Mouse (Mus musculus) embryonic facial prominence, embryonic 11.5 days (tissue): ENCODE data around the gene Gtf2ird1. TPM values are rescaled to one million over a fixed set of nuclear protein-coding genes. Genes with fewer than 3 reads are reported as not detected.

Source experiments
- ATAC-seq: fragments of 200-750 bp; cut with Nextera tagmentation; replicated peaks from 2 replicates; pipeline ENCODE4 v1.8.0; 2017; ENCODE audit warnings: low read depth; ENCODE audit not compliant: insufficient number of reproducible peaks, low FRiP score, low TSS enrichment
- DNase-seq: peaks from one replicate; pipeline ENCODE4 v3.0.0-alpha.2; 2015; ENCODE audit warnings: low spot score
- H3K27ac ChIP-seq: fragments of 300-500 bp; sonication (generic); replicated peaks from 2 replicates; pipeline ENCODE4 v1.5.1; 2014; ENCODE audit warnings: mild to moderate bottlenecking, low read depth, low read length, control low read depth
- H3K27me3 ChIP-seq: fragments of 300-500 bp; sonication (generic); 2 replicates; pipeline ENCODE4 v1.6.1; 2014; ENCODE audit warnings: mild to moderate bottlenecking, low read length, moderate library complexity, mixed read lengths; ENCODE audit not compliant: control insufficient read depth, insufficient read depth
- H3K36me3 ChIP-seq: fragments of 300-500 bp; sonication (generic); replicated peaks from 2 replicates; pipeline ENCODE4 v1.6.1; 2014; ENCODE audit warnings: low read depth, mild to moderate bottlenecking, low read length, moderate library complexity, mixed read lengths; ENCODE audit not compliant: control insufficient read depth, insufficient read depth
- H3K4me1 ChIP-seq: fragments of 300-500 bp; sonication (generic); 2 replicates; pipeline ENCODE4 v1.6.1; 2014; ENCODE audit warnings: low read length, mixed read lengths; ENCODE audit not compliant: control insufficient read depth, insufficient read depth
- H3K4me2 ChIP-seq: fragments of 300-500 bp; sonication (generic); 2 replicates; pipeline ENCODE4 v1.6.1; 2014; ENCODE audit warnings: low read depth, mild to moderate bottlenecking, control low read depth, low read length, moderate library complexity
- H3K4me3 ChIP-seq: fragments of 300-500 bp; sonication (generic); 2 replicates; pipeline ENCODE4 v1.5.1; 2014; ENCODE audit warnings: low read depth, low read length, control low read depth
- H3K9ac ChIP-seq: fragments of 300-500 bp; sonication (generic); replicated peaks from 2 replicates; pipeline ENCODE4 v1.6.1; 2014; ENCODE audit warnings: mild to moderate bottlenecking, control low read depth, low read length
- H3K9me3 ChIP-seq: fragments of 300-500 bp; sonication (generic); replicated peaks from 2 replicates; pipeline ENCODE4 v1.6.1; 2016; ENCODE audit warnings: mild to moderate bottlenecking, low read length, inconsistent platforms, mixed read lengths; ENCODE audit not compliant: control insufficient read depth
- WGBS: fragments of 180-500 bp; shearing (Covaris S2); extraction: QIAGEN DNeasy Blood & Tissue Kit; methylation state at CpG from one replicate; pipeline ENCODE4 v1.1.7; 2014; 5-methylcytosine and 5-hydroxymethylcytosine counted together
- microRNA-seq: library from miRNA; unstranded; fragments of <30 nt; microRNA quantifications from one replicate; pipeline ENCODE4, GENCODE M21; 2016; ENCODE audit warnings: borderline number of aligned reads
- polyA plus RNA-seq: library from polyadenylated mRNA; unstranded; fragments of >200 nt; fragmentation: Nextera tagmentation; extraction: Ambion mirVana; gene quantifications from 2 replicates; pipeline ENCODE4 v1.2.1, GENCODE M21; 2014

Gene Gtf2ird1
- polyA plus RNA-seq, 1 experiment from 2014 or later = 99.8 TPM

GRCm38 (mm10) chr5:134310201-134310600 lies 146.3 kb downstream of the Gtf2ird1 start:
- WGBS = 97% methylated on average over 9 of the region's 9 CpGs
- H3K36me3 ChIP-seq = peaks cover 13% of the 10 kb centered on the region
- H3K4me3 ChIP-seq = no peak overlapping the region

GRCm38 (mm10) chr5:134309345-134309744 lies 147.2 kb downstream of the Gtf2ird1 start:
- DNase-seq (no peak), ATAC-seq (no peak)
- peaks cover 19% of the 10 kb centered on the region for H3K36me3 ChIP-seq
- no peaks in the 10 kb centered on the region for H3K9me3 ChIP-seq
- H3K4me2 ChIP-seq = no peak overlapping the region
- H3K9ac ChIP-seq = no peak overlapping the region
- H3K27me3 ChIP-seq = no peaks in the 10 kb centered on the region
- 100% methylated on average over 1 of the region's 1 CpGs for WGBS
- no peak overlapping the region for H3K27ac ChIP-seq
- H3K4me3 ChIP-seq = no peak overlapping the region
- H3K4me1 ChIP-seq = no peaks in the 10 kb centered on the region

More at GRCm38 (mm10) chr5:134310201-134310600, 146.3 kb downstream of the Gtf2ird1 start:
- no peaks in the 10 kb centered on the region for H3K9me3 ChIP-seq
- no peaks in the 10 kb centered on the region for H3K27me3 ChIP-seq
- no peak for DNase-seq
- no peak for ATAC-seq
- H3K9ac ChIP-seq = no peak overlapping the region
- H3K4me2 ChIP-seq = no peak overlapping the region
- no peak overlapping the region for H3K27ac ChIP-seq
- no peaks in the 10 kb centered on the region for H3K4me1 ChIP-seq

Small RNAs within 50 kb of the gene (microRNA-seq; reads per million reads assigned to microRNA genes)
- not detected for gene Gm26340
- gene Mir3965 = not detected

Other genes starting within 250 kb of the Gtf2ird1 start
- 2.1 and 2.5 TPM in 2 replicates for gene Ncf1, start 227.1 kb downstream of the Gtf2ird1 start, polyA plus RNA-seq
- gene Gtf2i, start 142.0 kb downstream of the Gtf2ird1 start, polyA plus RNA-seq = 186 and 193 TPM in 2 replicates
- 4.6 and 5.5 TPM in 2 replicates for gene Clip2, start 95.7 kb upstream of the Gtf2ird1 start, polyA plus RNA-seq
- gene Syna, start 103.5 kb upstream of the Gtf2ird1 start, polyA plus RNA-seq = 0.14 TPM in 1 of 2 replicates, not detected in the other
- 344 and 365 TPM in 2 replicates for gene Rfc2, start 124.7 kb upstream of the Gtf2ird1 start, polyA plus RNA-seq
- gene Lat2, start 158.3 kb upstream of the Gtf2ird1 start, polyA plus RNA-seq = 0.56 and 0.77 TPM in 2 replicates
- gene Eif4h, start 182.8 kb upstream of the Gtf2ird1 start, polyA plus RNA-seq = 479 and 512 TPM in 2 replicates
- 4.6 and 6.5 TPM in 2 replicates for gene Limk1, start 231.9 kb upstream of the Gtf2ird1 start, polyA plus RNA-seq